Mouse (Mus musculus): Measurements from ENCODE around the gene Mgl2. TPM values are rescaled to one million over a fixed set of nuclear protein-coding genes. Genes with fewer than 3 reads are reported as not detected.

The Mgl2 gene
- polyA plus RNA-seq (2012; fragmentation: generic; extraction: Trizol) = 1.8 TPM
- long read RNA-seq, experiment 1, partial matches to known transcripts = 24 of 25 reads
- long read RNA-seq, experiment 1, other reads (novel, unspliced or antisense) = 1 of 25 reads
- long read RNA-seq, experiment 2, partial matches to known transcripts = 11 of 11 reads
- long read RNA-seq, experiment 2, other reads (novel, unspliced or antisense) = 0 of 11 reads

GRCm38 (mm10) chr11:70129926-70130379 is at the start of gene Mgl2:
TSS of gene Mgl2 (plus strand) at chr11:70130329.
- TF ChIP-seq MAX (IDR thresholded peaks at IDR 0.05) (no peak), FOSL1 (IDR thresholded peaks at IDR 0.05; ENCODE audit: insufficient read depth, low read length, poor library complexity, severe bottlenecking) (no peak), MYOG (IDR thresholded peaks at IDR 0.05; ENCODE audit: control insufficient read depth, extremely low read depth, insufficient read length) (no peak)
- Histone ChIP-seq H3K79me2 (ENCODE audit: control insufficient read depth, insufficient read depth) (no peaks in the 10 kb centered on the region), H3K4me3 (ENCODE audit: insufficient read depth, poor library complexity, severe bottlenecking) (no peak within 1 kb of the TSS), H3K36me3 (ENCODE audit: control insufficient read depth, insufficient read depth) (no peaks in the 10 kb centered on the region), H3K27me3 (ENCODE audit: control insufficient read depth, insufficient read depth, insufficient read length) (no peaks in the 10 kb centered on the region), H3ac (ENCODE audit: control insufficient read depth, insufficient read length, low read depth) (no peak within 1 kb of the TSS), H3K79me3 (ENCODE audit: low read depth) (no peaks in the 10 kb centered on the region)

- no peaks in the 10 kb centered on the region for H3K79me3 ChIP-seq (ENCODE audit: low read depth)
- no peaks in the 10 kb centered on the region for H3K36me3 ChIP-seq (ENCODE audit: control insufficient read depth, insufficient read depth)
- no peaks in the 10 kb centered on the region for H3K27me3 ChIP-seq (ENCODE audit: control insufficient read depth, insufficient read depth, insufficient read length)
- TF ChIP-seq FOSL1 (IDR thresholded peaks at IDR 0.05; ENCODE audit: insufficient read depth, low read length, poor library complexity, severe bottlenecking) = no peak
- TF ChIP-seq MAX (IDR thresholded peaks at IDR 0.05) = no peak
- TF ChIP-seq MYOD1 (IDR thresholded peaks at IDR 0.05; ENCODE audit: control insufficient read depth, insufficient read length, low read depth) = no peak
- TF ChIP-seq CTCF (IDR thresholded peaks at IDR 0.05; ENCODE audit: control insufficient read depth, insufficient read depth, insufficient read length) = no peak
- TF ChIP-seq USF1 (IDR thresholded peaks at IDR 0.05; ENCODE audit: low read depth) = no peak
- TF ChIP-seq MYOG (IDR thresholded peaks at IDR 0.05; ENCODE audit: control insufficient read depth, extremely low read depth, insufficient read length) = no peak
- TF ChIP-seq CEBPB (IDR thresholded peaks at IDR 0.05; ENCODE audit: low read depth) = no peak
- H3K79me2 ChIP-seq (ENCODE audit: control insufficient read depth, insufficient read depth) = no peaks in the 10 kb centered on the region
- no peak overlapping the region for H3ac ChIP-seq (ENCODE audit: control insufficient read depth, insufficient read length, low read depth)
- H3K4me3 ChIP-seq (ENCODE audit: insufficient read depth, poor library complexity, severe bottlenecking) = no peak overlapping the region
Observed at GRCm38 (mm10) chr11:70080803-70081590, 49.1 kb upstream of the Mgl2 start.

DNA sequence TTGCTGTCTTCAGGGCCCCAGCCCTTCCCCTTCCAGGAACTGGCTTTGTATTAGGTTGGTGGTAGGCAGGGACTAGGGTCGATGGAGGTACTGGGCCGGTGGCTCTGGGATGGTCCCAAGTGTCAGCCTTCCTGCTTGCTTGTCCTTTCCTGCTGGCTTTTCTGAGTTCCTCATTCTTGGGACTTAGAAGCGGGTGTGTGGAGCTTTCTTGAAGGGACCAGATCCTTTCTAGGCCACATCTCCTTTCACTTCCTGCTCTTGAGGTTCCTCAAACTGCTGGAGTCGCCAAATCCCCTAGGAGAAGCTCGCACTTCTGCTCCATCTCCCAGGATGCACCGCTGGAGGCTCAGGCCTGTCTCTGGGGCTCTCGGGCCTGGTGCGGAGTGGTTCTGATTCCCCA is 45.6 kb upstream of the Mgl2 start:
- H3K36me3 ChIP-seq (ENCODE audit: control insufficient read depth, insufficient read depth) = no peaks in the 10 kb centered on the region
- TF ChIP-seq MYOD1 (IDR thresholded peaks at IDR 0.05; ENCODE audit: control insufficient read depth, insufficient read length, low read depth) (no peak), USF1 (IDR thresholded peaks at IDR 0.05; ENCODE audit: low read depth) (no peak), CTCF (IDR thresholded peaks at IDR 0.05; ENCODE audit: control insufficient read depth, insufficient read depth, insufficient read length) (no peak), MAX (IDR thresholded peaks at IDR 0.05) (no peak), FOSL1 (IDR thresholded peaks at IDR 0.05; ENCODE audit: insufficient read depth, low read length, poor library complexity, severe bottlenecking) (no peak), MYOG (IDR thresholded peaks at IDR 0.05; ENCODE audit: control insufficient read depth, extremely low read depth, insufficient read length) (no peak), CEBPB (IDR thresholded peaks at IDR 0.05; ENCODE audit: low read depth) (no peak)
- no peaks in the 10 kb centered on the region for H3K79me2 ChIP-seq (ENCODE audit: control insufficient read depth, insufficient read depth)
- H3K27me3 ChIP-seq (ENCODE audit: control insufficient read depth, insufficient read depth, insufficient read length) = no peaks in the 10 kb centered on the region
- H3K4me3 ChIP-seq (ENCODE audit: insufficient read depth, poor library complexity, severe bottlenecking) = no peak overlapping the region
- no peaks in the 10 kb centered on the region for H3K79me3 ChIP-seq (ENCODE audit: low read depth)
- H3ac ChIP-seq (ENCODE audit: control insufficient read depth, insufficient read length, low read depth) = no peak overlapping the region

- no peaks in the 10 kb centered on the region for H3K27me3 ChIP-seq (ENCODE audit: control insufficient read depth, insufficient read depth, insufficient read length)
- no peak within 1 kb of the TSS for H3K4me3 ChIP-seq (ENCODE audit: insufficient read depth, poor library complexity, severe bottlenecking)
- TF ChIP-seq FOSL1 (IDR thresholded peaks at IDR 0.05; ENCODE audit: insufficient read depth, low read length, poor library complexity, severe bottlenecking) (no peak), MYOD1 (IDR thresholded peaks at IDR 0.05; ENCODE audit: control insufficient read depth, insufficient read length, low read depth) (no peak), MAX (IDR thresholded peaks at IDR 0.05) (no peak), CTCF (IDR thresholded peaks at IDR 0.05; ENCODE audit: control insufficient read depth, insufficient read depth, insufficient read length) (no peak), USF1 (IDR thresholded peaks at IDR 0.05; ENCODE audit: low read depth) (no peak), MYOG (IDR thresholded peaks at IDR 0.05; ENCODE audit: control insufficient read depth, extremely low read depth, insufficient read length) (no peak), CEBPB (IDR thresholded peaks at IDR 0.05; ENCODE audit: low read depth) (no peak)
- no peaks in the 10 kb centered on the region for H3K36me3 ChIP-seq (ENCODE audit: control insufficient read depth, insufficient read depth)
- no peak within 1 kb of the TSS for H3ac ChIP-seq (ENCODE audit: control insufficient read depth, insufficient read length, low read depth)
- no peaks in the 10 kb centered on the region for H3K79me3 ChIP-seq (ENCODE audit: low read depth)
- no peaks in the 10 kb centered on the region for H3K79me2 ChIP-seq (ENCODE audit: control insufficient read depth, insufficient read depth)
Observed at GRCm38 (mm10) chr11:70091986-70092783, 37.9 kb upstream of the Mgl2 start, which contains the start of gene Asgr2. TSS of gene Asgr2 (plus strand) at chr11:70092644.

DNA sequence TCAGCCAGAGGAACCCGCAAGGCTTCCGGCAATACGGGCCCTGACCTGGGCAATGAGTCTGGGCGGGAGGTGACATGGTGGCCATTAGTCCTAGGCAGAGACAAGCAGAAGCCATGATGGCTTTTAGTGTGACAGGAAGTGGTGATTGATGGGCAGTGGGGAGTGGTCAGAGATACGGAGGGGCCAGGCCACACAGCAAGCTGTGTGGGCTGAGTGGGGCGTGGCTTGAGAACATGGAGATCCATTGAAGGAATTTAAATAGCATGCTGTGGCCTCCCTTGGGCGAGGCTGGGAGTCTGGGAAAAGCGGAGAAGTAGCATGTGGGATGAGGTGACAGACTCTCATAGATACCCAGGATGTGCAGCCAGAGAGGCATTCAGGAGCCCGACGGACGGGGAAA is 32.7 kb upstream of the Mgl2 start:
- no peak overlapping the region for H3K4me3 ChIP-seq (ENCODE audit: insufficient read depth, poor library complexity, severe bottlenecking)
- no peaks in the 10 kb centered on the region for H3K79me3 ChIP-seq (ENCODE audit: low read depth)
- no peak overlapping the region for H3ac ChIP-seq (ENCODE audit: control insufficient read depth, insufficient read length, low read depth)
- TF ChIP-seq MAX (IDR thresholded peaks at IDR 0.05) = no peak
- no peak for TF ChIP-seq FOSL1 (IDR thresholded peaks at IDR 0.05; ENCODE audit: insufficient read depth, low read length, poor library complexity, severe bottlenecking)
- no peak for TF ChIP-seq CEBPB (IDR thresholded peaks at IDR 0.05; ENCODE audit: low read depth)
- no peak for TF ChIP-seq MYOG (IDR thresholded peaks at IDR 0.05; ENCODE audit: control insufficient read depth, extremely low read depth, insufficient read length)
- no peaks in the 10 kb centered on the region for H3K79me2 ChIP-seq (ENCODE audit: control insufficient read depth, insufficient read depth)
- H3K27me3 ChIP-seq (ENCODE audit: control insufficient read depth, insufficient read depth, insufficient read length) = no peaks in the 10 kb centered on the region
- H3K36me3 ChIP-seq (ENCODE audit: control insufficient read depth, insufficient read depth) = no peaks in the 10 kb centered on the region

Data from C2C12 (cell line).